Mouse (Mus musculus): ENCODE data around the gene Atg2a.

DNA sequence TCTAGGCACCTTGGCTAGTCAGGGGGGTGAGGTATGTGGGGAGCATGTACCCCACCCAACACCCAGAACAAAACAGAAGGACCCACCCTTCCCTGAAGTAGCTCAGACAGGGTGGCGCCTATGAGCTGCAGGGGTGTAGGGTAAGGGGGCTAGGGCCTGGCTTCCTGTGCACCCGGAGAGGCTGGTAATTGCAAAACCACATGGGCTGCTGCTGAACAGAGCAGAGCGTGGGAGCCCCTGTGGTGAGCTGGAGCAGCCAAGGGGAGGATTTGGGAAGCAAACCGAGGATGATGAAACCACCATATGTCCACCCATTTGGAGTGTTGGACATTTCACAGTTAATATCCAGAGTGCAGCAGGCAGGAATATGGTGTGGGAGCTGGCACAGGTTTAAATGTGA, 61.1 kb downstream of the Atg2a start:
- TF ChIP-seq CTCF (IDR thresholded peaks at IDR 0.05; ENCODE audit: low read depth, low read length) = no peak
- no peak for TF ChIP-seq GATA2 (IDR thresholded peaks at IDR 0.05; ENCODE audit: borderline replicate concordance, low read depth, low read length)
